Mouse (Mus musculus) neural tube, embryonic 14.5 days (tissue): ENCODE measurements at regions not wholly inside any gene's neighbourhood (a gene's known extent, or its start where the extent isn't known, plus 50 kb on each side); places are given as distances from the start of the nearest gene placed in this dataset.

ENCODE experiments used
- ATAC-seq: fragments of 200-750 bp; cut with Nextera tagmentation; 2 replicates; pipeline ENCODE4 v1.8.0; 2017; ENCODE audit warnings: low read depth, mild to moderate bottlenecking, moderate TSS enrichment, moderate library complexity
- H3K27ac ChIP-seq: fragments of 300-500 bp; sonication (generic); 2 replicates; pipeline ENCODE4 v1.5.1; 2014; ENCODE audit warnings: low read depth, mild to moderate bottlenecking, control low read depth, low read length, moderate library complexity, mixed read lengths
- H3K27me3 ChIP-seq: fragments of 300-500 bp; sonication (generic); 2 replicates; pipeline ENCODE4 v1.6.1; 2014; ENCODE audit warnings: low read length; ENCODE audit not compliant: control insufficient read depth, insufficient read depth
- H3K36me3 ChIP-seq: fragments of 300-500 bp; sonication (generic); 2 replicates; pipeline ENCODE4 v1.6.1; 2014; ENCODE audit warnings: low read length, mixed read lengths; ENCODE audit not compliant: control insufficient read depth, insufficient read depth
- H3K4me1 ChIP-seq: fragments of 300-500 bp; sonication (generic); 2 replicates; pipeline ENCODE4 v1.6.1; 2014; ENCODE audit warnings: low read length; ENCODE audit not compliant: control insufficient read depth, insufficient read depth
- H3K4me2 ChIP-seq: fragments of 300-500 bp; sonication (generic); 2 replicates; pipeline ENCODE4 v1.6.1; 2014; ENCODE audit warnings: mild to moderate bottlenecking, low read depth, low read length, control low read depth
- H3K4me3 ChIP-seq: fragments of 300-500 bp; sonication (generic); 2 replicates; pipeline ENCODE4 v1.5.1; 2014; ENCODE audit warnings: low read depth, low read length, control low read depth, mixed read lengths
- H3K9ac ChIP-seq: fragments of 300-500 bp; sonication (generic); replicated peaks from 2 replicates; pipeline ENCODE4 v1.6.1; 2014; ENCODE audit warnings: low read depth, mild to moderate bottlenecking, control low read depth, low read length, mixed read lengths
- H3K9me3 ChIP-seq: fragments of 300-500 bp; sonication (generic); 2 replicates; pipeline ENCODE4 v1.6.1; 2016; ENCODE audit warnings: low read length; ENCODE audit not compliant: control insufficient read depth
- WGBS: fragments of 180-500 bp; shearing (Covaris S2); extraction: QIAGEN DNeasy Blood & Tissue Kit; methylation state at CpG from one replicate; pipeline ENCODE4 v1.1.7; 2014; 5-methylcytosine and 5-hydroxymethylcytosine counted together

GRCm38 (mm10) chr13:84637606-84638005, 415.5 kb downstream of the Tmem161b start:
- Histone ChIP-seq H3K9ac (no peak overlapping the region), H3K9me3 (no peaks in the 10 kb centered on the region), H3K27ac (no peak overlapping the region), H3K4me3 (no peak overlapping the region), H3K36me3 (no peaks in the 10 kb centered on the region), H3K4me2 (no peak overlapping the region), H3K4me1 (no peaks in the 10 kb centered on the region), H3K27me3 (no peaks in the 10 kb centered on the region)
- no peak for ATAC-seq
- WGBS: 94% methylated on average over 1 of the region's 1 CpGs

GRCm38 (mm10) chr13:84638401-84638934, 416.4 kb downstream of the Tmem161b start:
- no peak overlapping the region for H3K9ac ChIP-seq
- H3K4me3 ChIP-seq: no peak overlapping the region
- H3K36me3 ChIP-seq: no peaks in the 10 kb centered on the region
- H3K4me1 ChIP-seq: no peaks in the 10 kb centered on the region
- no peak for ATAC-seq
- no peaks in the 10 kb centered on the region for H3K27me3 ChIP-seq
- no peaks in the 10 kb centered on the region for H3K9me3 ChIP-seq
- H3K27ac ChIP-seq: no peak overlapping the region
- WGBS: 65% methylated on average over 4 of the region's 4 CpGs
- H3K4me2 ChIP-seq: no peak overlapping the region

- Histone ChIP-seq H3K27me3 (no peaks in the 10 kb centered on the region), H3K4me3 (no peak overlapping the region), H3K36me3 (no peaks in the 10 kb centered on the region), H3K9ac (no peak overlapping the region), H3K27ac (no peak overlapping the region), H3K9me3 (no peaks in the 10 kb centered on the region), H3K4me1 (no peaks in the 10 kb centered on the region), H3K4me2 (no peak overlapping the region)
- WGBS: 35% methylated on average over 6 of the region's 6 CpGs
- peak; percentile 56; the same call in 1 of the 2 replicates for ATAC-seq
Measured at GRCm38 (mm10) chr13:84639087-84640022, 417.3 kb downstream of the Tmem161b start.

- Histone ChIP-seq H3K9me3 (no peaks in the 10 kb centered on the region), H3K4me1 (no peaks in the 10 kb centered on the region), H3K27me3 (no peaks in the 10 kb centered on the region), H3K9ac (no peak overlapping the region), H3K4me2 (no peak overlapping the region), H3K27ac (no peak overlapping the region), H3K36me3 (no peaks in the 10 kb centered on the region), H3K4me3 (no peak overlapping the region)
- WGBS: 93% methylated on average over 4 of the region's 4 CpGs
- ATAC-seq: no peak
Measured at GRCm38 (mm10) chr13:84644024-84644423, 421.9 kb downstream of the Tmem161b start.

GRCm38 (mm10) chr13:84646899-84647298, 424.8 kb downstream of the Tmem161b start:
- Histone ChIP-seq H3K27me3 (no peaks in the 10 kb centered on the region), H3K4me3 (no peak overlapping the region), H3K4me2 (no peak overlapping the region), H3K36me3 (no peaks in the 10 kb centered on the region), H3K9me3 (no peaks in the 10 kb centered on the region), H3K27ac (no peak overlapping the region), H3K4me1 (no peaks in the 10 kb centered on the region), H3K9ac (no peak overlapping the region)
- no peak for ATAC-seq
- WGBS: 82% methylated on average over 1 of the region's 1 CpGs

- H3K4me2 ChIP-seq: no peak overlapping the region
- H3K4me3 ChIP-seq: no peak overlapping the region
- no peaks in the 10 kb centered on the region for H3K4me1 ChIP-seq
- 55% methylated on average over 1 of the region's 1 CpGs for WGBS
- H3K27ac ChIP-seq: no peak overlapping the region
- H3K36me3 ChIP-seq: no peaks in the 10 kb centered on the region
- H3K9ac ChIP-seq: no peak overlapping the region
- ATAC-seq: no peak
- no peaks in the 10 kb centered on the region for H3K9me3 ChIP-seq
- no peaks in the 10 kb centered on the region for H3K27me3 ChIP-seq
Measured at GRCm38 (mm10) chr13:84648056-84648455, 426.0 kb downstream of the Tmem161b start.

- no peaks in the 10 kb centered on the region for H3K4me1 ChIP-seq
- no peaks in the 10 kb centered on the region for H3K9me3 ChIP-seq
- WGBS: 87% methylated on average over 2 of the region's 2 CpGs
- no peak for ATAC-seq
- no peak overlapping the region for H3K4me3 ChIP-seq
- no peak overlapping the region for H3K27ac ChIP-seq
- no peak overlapping the region for H3K4me2 ChIP-seq
- no peak overlapping the region for H3K9ac ChIP-seq
- H3K36me3 ChIP-seq: no peaks in the 10 kb centered on the region
- no peaks in the 10 kb centered on the region for H3K27me3 ChIP-seq
Measured at GRCm38 (mm10) chr13:84663967-84664366, 441.9 kb downstream of the Tmem161b start.

GRCm38 (mm10) chr13:84680971-84681370, 458.9 kb downstream of the Tmem161b start:
- H3K27me3 ChIP-seq: no peaks in the 10 kb centered on the region
- H3K36me3 ChIP-seq: no peaks in the 10 kb centered on the region
- H3K27ac ChIP-seq: no peak overlapping the region
- H3K4me1 ChIP-seq: no peaks in the 10 kb centered on the region
- no peak for ATAC-seq
- no peak overlapping the region for H3K4me3 ChIP-seq
- no peaks in the 10 kb centered on the region for H3K9me3 ChIP-seq
- 49% methylated on average over 2 of the region's 2 CpGs for WGBS
- no peak overlapping the region for H3K4me2 ChIP-seq
- H3K9ac ChIP-seq: no peak overlapping the region

- Histone ChIP-seq H3K4me2 (no peak overlapping the region), H3K9ac (no peak overlapping the region), H3K4me1 (no peaks in the 10 kb centered on the region), H3K27ac (no peak overlapping the region), H3K4me3 (no peak overlapping the region), H3K36me3 (no peaks in the 10 kb centered on the region), H3K27me3 (no peaks in the 10 kb centered on the region), H3K9me3 (no peaks in the 10 kb centered on the region)
- no peak for ATAC-seq
- 68% methylated on average over 2 of the region's 2 CpGs for WGBS
Measured at GRCm38 (mm10) chr13:84685930-84686329, 463.8 kb downstream of the Tmem161b start.
